Mouse (Mus musculus): ENCODE data around the gene Tnnt1. TPM values are rescaled to one million over a fixed set of nuclear protein-coding genes. Genes with fewer than 3 reads are reported as not detected.
A peak's percentile ranks its signal among the peaks of the same experiment; 100 is the strongest.

Tnnt1 gene
- total RNA-seq, 2 experiments from 2014 or later: 3.0 TPM; not detected in 1

DNA sequence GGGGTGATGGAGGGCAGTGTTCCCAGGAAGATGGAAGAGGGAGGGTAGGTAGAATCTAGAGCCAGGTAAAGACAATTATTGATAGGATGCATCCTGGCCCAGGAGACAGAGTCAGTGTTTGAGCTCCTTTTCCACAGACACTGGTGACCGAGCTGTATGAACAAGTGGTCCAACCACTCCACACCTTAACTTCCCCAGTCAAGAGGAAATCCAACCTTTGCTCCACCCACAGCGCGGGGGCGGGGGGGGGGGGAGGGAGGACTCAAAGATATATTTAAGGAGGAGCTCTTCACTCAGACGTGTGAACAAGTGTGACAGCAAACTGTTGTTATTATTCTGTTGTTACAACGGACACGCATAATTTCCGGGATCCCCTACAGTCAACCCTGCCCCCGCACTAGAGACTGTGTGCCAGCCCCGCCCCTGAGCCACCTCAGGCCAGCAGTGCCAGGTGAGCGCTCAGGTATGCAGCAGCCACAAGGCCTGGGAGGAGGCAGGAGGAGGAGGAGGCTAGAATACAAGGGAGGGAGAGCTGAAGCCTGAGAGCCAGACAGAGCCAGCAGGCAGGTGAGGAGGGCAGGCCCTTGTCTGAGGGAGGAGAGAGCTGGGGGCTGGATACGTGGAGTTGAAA lies 51.9 kb downstream of the Tnnt1 start:
- ATAC-seq (replicated peaks; ENCODE audit: low FRiP score, low TSS enrichment, poor library complexity, severe bottlenecking): no peak

DNA sequence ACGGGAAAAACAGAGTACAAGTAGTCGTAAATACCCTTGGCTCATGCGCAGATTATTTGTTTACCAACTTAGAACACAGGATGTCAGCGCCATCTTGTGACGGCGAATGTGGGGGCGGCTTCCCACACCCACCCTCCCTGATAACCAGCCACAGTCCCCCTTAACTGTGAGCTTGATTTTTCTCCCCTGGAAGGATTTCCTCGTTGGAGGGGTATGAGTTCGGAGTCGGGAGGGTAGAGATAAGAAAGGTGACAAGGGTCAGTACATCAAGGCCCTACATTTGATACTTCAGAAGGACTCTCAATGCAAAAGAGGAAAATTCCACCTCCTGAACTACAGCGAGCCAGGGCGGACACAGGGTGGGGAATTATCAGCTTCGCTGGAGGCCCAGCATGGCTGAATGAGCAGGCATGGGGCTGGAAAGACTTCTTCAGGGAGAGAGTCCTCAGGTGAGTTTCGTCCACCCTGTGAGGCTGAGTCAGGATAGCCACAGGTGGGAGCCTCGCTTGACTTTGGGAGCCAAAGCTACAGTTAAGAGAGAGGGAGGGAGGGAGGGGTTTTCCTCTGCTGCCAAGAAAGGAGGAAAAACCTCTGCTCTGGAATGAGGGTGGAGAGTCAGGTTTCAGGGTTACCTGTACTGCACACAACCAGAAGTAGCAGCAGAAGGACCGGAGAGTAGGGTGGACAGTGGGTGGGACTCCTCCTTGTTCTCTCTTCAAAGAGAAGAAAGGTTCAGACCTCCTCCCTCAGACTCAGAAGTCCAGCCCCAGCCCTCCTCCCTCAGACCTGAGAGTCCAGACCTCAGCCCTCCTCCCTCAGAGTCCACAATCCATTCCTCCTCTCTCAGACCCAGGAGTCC lies 55.4 kb downstream of the Tnnt1 start, which contains the start of gene Eps8l1:
Eps8l1 (plus strand) TSS at position 99 of the 859 bp plus-strand sequence.
- peak; percentile 66 for ATAC-seq (replicated peaks; ENCODE audit: low FRiP score, low TSS enrichment, poor library complexity, severe bottlenecking)

Other genes starting within 250 kb of the Tnnt1 start
- 6.5 TPM in 1 of 2 replicates, not detected in the other for gene Ncr1, start 178.7 kb downstream of the Tnnt1 start, total RNA-seq (2014; fragmentation: Nextera tagmentation)
- 1.6 and 30.8 TPM in 2 replicates for gene Ncr1, start 178.7 kb downstream of the Tnnt1 start, total RNA-seq (2017)
- gene Gp6, start 118.6 kb downstream of the Tnnt1 start, total RNA-seq (2014; fragmentation: Nextera tagmentation): not detected in 2 replicates
- gene Gp6, start 118.6 kb downstream of the Tnnt1 start, total RNA-seq (2017): 0.28 and 0.57 TPM in 2 replicates
- gene Rdh13, start 70.7 kb downstream of the Tnnt1 start, total RNA-seq (2014; fragmentation: Nextera tagmentation): 8.3 and 13.6 TPM in 2 replicates
- 14.7 and 17.3 TPM in 2 replicates for gene Rdh13, start 70.7 kb downstream of the Tnnt1 start, total RNA-seq (2017)
- gene Eps8l1, start 55.7 kb downstream of the Tnnt1 start, total RNA-seq (2014; fragmentation: Nextera tagmentation): 4.8 and 6.7 TPM in 2 replicates
- gene Eps8l1, start 55.7 kb downstream of the Tnnt1 start, total RNA-seq (2017): 0.89 and 5.0 TPM in 2 replicates
- gene Ppp1r12c, start 14.7 kb downstream of the Tnnt1 start, total RNA-seq (2014; fragmentation: Nextera tagmentation): 118 and 125 TPM in 2 replicates
- 85.0 and 96.2 TPM in 2 replicates for gene Ppp1r12c, start 14.7 kb downstream of the Tnnt1 start, total RNA-seq (2017)
- gene Tnni3, start 7.8 kb upstream of the Tnnt1 start, total RNA-seq (2014; fragmentation: Nextera tagmentation): 2.1 and 10.2 TPM in 2 replicates
- 2.4 TPM in 1 of 2 replicates, not detected in the other for gene Tnni3, start 7.8 kb upstream of the Tnnt1 start, total RNA-seq (2017)
- 1.6 and 2.8 TPM in 2 replicates for gene Dnaaf3, start 16.1 kb upstream of the Tnnt1 start, total RNA-seq (2014; fragmentation: Nextera tagmentation)
- gene Dnaaf3, start 16.1 kb upstream of the Tnnt1 start, total RNA-seq (2017): 0.23 TPM in 1 of 2 replicates, not detected in the other
- gene Syt5, start 31.2 kb upstream of the Tnnt1 start, total RNA-seq (2014; fragmentation: Nextera tagmentation): 0.42 TPM in 1 of 2 replicates, not detected in the other
- not detected in 2 replicates for gene Syt5, start 31.2 kb upstream of the Tnnt1 start, total RNA-seq (2017)
- not detected in 2 replicates for gene Ptprh, start 87.7 kb upstream of the Tnnt1 start, total RNA-seq (2014; fragmentation: Nextera tagmentation)
- gene Ptprh, start 87.7 kb upstream of the Tnnt1 start, total RNA-seq (2017): 0.46 TPM in 1 of 2 replicates, not detected in the other
- gene Tmem86b, start 115.0 kb upstream of the Tnnt1 start, total RNA-seq (2014; fragmentation: Nextera tagmentation): 17.6 and 19.4 TPM in 2 replicates
- gene Tmem86b, start 115.0 kb upstream of the Tnnt1 start, total RNA-seq (2017): 7.7 and 15.6 TPM in 2 replicates
- gene Ppp6r1, start 142.6 kb upstream of the Tnnt1 start, total RNA-seq (2014; fragmentation: Nextera tagmentation): 81.4 and 118 TPM in 2 replicates
- 82.5 and 90.9 TPM in 2 replicates for gene Ppp6r1, start 142.6 kb upstream of the Tnnt1 start, total RNA-seq (2017)
- 69.0 and 77.0 TPM in 2 replicates for gene Hspbp1, start 168.7 kb upstream of the Tnnt1 start, total RNA-seq (2014; fragmentation: Nextera tagmentation)
- gene Hspbp1, start 168.7 kb upstream of the Tnnt1 start, total RNA-seq (2017): 44.9 and 47.4 TPM in 2 replicates
- not detected in 2 replicates for gene Brsk1, start 174.2 kb upstream of the Tnnt1 start, total RNA-seq (2014; fragmentation: Nextera tagmentation)
- gene Brsk1, start 174.2 kb upstream of the Tnnt1 start, total RNA-seq (2017): not detected in 2 replicates
- not detected in 2 replicates for gene Tmem150b, start 208.9 kb upstream of the Tnnt1 start, total RNA-seq (2014; fragmentation: Nextera tagmentation)
- gene Tmem150b, start 208.9 kb upstream of the Tnnt1 start, total RNA-seq (2017): 0.33 and 1.1 TPM in 2 replicates
- 75.8 and 96.3 TPM in 2 replicates for gene Kmt5c, start 223.7 kb upstream of the Tnnt1 start, total RNA-seq (2014; fragmentation: Nextera tagmentation)
- 25.6 and 52.4 TPM in 2 replicates for gene Kmt5c, start 223.7 kb upstream of the Tnnt1 start, total RNA-seq (2017)
- 279 and 377 TPM in 2 replicates for gene Cox6b2, start 236.7 kb upstream of the Tnnt1 start, total RNA-seq (2014; fragmentation: Nextera tagmentation)
- gene Cox6b2, start 236.7 kb upstream of the Tnnt1 start, total RNA-seq (2017): 151 and 283 TPM in 2 replicates

Measured in megakaryocyte-erythroid progenitor cell, adult 5-6 weeks (primary cell).